Mouse (Mus musculus) gastrocnemius, adult 8-10 months (tissue): ENCODE measurements at regions not wholly inside any gene's neighbourhood (a gene's known extent, or its start where the extent isn't known, plus 50 kb on each side); places are given as distances from the start of the nearest gene placed in this dataset.

Experiments
- DNase-seq, 2 experiments: peaks; one replicate each; pipeline ENCODE4 v3.0.0; 2022; ENCODE audit warnings: low spot score in 2 of 2

DNA sequence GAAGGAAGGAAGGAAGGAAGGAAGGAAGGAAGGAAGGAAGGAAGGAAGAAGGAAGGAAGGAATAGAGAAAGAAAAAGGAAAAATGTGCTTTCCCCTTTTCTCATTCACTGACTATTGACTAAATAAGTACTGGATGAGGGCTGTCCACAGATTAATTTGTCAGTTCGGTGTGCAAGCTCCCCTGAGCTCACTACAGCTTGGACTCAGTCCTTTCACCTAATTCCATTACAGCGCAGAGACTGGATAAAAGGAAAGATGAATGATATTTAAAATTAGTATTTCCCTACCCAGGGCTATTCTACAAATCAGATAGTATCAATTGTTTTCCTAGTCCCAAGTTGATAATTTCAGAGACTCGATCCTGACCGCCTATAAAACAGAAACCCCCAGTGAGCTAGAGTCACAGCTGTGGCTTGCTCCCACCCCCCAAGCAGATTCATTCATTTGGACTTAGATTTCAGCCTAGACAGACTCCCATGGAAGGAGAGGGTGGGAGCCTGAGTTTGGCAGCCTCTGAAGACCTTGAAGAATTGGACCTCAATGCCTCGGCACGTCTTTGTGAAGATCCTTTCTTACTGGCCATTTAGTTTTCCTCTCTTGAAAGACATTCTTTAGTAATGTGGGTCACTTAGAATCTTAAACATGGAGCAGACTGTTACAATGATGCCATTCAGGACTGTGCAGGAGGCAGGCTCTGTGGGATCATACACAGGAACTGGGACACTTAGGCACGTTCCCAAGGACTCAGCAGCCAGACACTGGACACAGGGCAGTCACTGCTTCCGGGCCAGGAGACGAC lies 179.2 kb upstream of the Pabpc6 start:
- DNase-seq, result no peak

DNA sequence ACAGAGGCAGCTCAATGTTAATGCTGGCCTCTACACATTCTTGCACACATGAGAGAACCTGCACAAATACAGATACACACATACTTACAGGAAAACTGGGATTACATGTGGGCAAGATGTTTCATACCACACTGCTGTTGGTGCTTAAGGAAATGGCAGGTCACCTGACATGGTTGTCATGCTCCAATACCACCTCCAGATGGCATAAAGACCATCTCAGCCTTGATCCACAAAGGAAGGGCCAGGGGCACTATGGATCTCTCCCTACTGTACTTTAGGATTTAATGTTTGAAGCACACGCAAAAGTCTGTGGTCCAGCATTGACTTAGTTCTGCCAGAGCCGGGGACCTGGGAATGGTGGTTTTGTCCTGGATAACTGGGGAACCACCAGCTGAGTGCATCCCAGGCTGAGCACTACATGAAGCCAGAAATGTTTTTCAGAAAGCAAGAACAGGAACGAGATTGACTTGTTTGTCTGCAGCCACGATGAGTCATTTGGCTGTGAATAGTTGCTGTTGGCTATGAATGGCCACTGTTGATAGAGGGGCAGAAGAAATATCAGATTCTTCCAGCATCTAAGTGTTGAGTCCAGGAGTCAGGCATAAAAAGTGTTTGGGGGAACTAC lies 176.0 kb upstream of the Pabpc6 start:
- DNase-seq, result no peak

DNA sequence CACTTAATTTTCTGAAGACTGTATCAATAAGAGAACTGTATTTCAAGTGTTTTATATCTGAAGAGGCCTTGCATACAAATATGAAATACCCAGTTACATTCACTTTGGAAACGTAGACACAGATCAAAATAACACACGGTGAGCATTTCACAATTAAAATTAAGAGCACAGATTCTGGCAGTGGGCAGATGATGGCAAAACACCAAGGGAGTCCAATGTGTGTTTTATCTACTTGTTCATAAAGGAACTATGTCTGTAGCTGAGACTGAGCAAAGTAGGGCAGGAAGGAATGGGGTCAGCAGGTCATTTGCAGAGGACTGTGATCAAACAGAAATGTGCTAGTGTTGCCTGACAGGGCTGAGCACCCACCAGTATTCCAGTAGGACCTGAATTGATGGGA lies 171.6 kb upstream of the Pabpc6 start:
- DNase-seq, result no peak

DNA sequence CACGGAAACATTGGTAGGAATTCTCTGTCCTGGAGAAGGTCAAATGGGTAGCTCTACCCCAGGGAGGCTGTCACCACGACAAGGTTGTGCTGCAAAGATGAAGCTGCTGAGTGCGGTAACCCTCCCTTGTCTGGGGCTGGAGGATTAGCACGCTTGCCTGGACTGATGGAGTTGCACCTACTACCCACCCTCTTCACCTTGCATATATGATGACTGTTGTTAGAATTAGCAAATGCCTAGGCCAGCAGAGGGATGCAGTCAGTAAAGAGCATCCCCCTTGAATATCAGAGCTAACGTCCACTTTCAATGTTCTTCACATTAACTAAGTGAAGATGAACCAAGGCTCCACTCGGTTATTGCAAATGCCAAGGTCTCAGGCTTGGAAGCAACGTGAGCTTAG lies 169.7 kb upstream of the Pabpc6 start:
- DNase-seq, result no peak

DNA sequence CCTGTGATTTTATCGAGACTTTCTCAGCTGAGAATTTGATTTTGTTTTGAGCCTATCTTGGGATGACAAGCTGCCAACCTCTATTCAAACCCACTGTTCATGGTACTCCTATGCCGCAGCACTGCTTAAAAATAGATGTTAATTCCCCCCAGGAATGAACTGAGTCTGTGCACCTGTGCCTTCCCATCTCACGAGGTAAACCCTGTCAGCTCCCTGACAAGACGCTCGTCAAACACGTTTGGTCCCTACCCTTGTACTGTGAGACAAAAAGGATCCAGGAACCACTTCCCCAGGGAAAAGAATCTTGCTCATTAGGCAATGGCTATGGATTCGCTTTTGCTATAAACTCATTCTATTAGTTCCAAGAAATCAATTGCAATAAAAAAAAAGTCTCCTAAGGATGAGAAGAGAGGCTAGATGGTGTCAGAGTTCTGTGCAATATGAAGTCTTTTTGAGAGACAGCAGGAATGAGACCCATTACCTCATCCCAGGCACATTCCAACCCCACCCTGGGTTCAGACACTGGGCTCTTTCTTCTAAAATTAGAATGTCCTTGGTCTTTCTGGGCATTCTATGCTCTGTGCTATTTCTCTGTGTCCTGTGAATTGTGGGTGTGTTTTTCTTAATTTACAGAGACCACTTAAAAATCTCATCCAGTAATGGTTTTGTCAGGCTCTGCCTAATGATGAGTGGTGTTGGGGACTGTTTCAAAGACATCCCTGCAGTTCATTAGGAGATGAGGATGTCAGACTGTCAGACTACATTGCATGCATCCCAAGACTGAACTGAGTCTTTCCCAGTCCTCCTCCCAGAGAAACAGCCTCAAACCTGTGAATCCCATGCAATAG lies 167.7 kb upstream of the Pabpc6 start:
- no peak for DNase-seq

DNA sequence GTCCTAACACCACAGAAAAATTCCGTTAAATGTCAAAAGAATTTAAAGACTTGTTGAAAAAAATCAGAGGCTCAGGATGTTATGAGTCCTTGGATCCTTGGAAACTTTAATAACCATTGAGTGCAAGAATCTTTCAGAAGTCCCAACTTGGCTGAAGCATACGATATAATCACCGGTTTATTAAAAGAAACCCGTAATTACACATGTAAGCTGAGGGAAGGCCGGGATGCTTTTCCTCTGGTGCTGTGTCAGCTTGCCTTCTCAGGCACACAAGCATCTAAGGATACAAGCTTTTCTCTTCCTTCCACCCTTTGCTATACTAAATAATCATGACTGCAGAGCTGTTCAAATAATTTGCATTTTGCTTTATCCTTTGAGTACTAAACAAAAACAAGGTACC lies 160.4 kb upstream of the Pabpc6 start:
- DNase-seq, result no peak

DNA sequence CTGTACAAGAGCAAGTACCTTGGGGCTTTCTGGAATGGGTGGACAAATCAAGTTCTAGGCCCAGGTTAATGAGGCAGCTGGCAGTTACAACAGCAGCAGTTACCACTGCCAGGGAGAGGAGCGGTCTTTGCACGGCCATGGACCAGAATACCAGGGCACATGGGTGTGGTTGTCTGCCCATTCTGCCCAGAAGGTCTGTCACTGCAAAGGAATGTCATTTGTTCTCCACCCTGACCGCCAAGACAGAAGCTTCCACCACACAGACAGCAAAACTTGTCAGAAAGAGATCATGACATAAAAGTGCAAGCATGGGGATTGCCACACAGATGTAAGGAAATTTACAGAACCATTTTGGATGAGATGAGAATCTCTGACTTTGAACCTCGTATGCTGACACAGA lies 151.8 kb upstream of the Pabpc6 start:
- no peak for DNase-seq

DNA sequence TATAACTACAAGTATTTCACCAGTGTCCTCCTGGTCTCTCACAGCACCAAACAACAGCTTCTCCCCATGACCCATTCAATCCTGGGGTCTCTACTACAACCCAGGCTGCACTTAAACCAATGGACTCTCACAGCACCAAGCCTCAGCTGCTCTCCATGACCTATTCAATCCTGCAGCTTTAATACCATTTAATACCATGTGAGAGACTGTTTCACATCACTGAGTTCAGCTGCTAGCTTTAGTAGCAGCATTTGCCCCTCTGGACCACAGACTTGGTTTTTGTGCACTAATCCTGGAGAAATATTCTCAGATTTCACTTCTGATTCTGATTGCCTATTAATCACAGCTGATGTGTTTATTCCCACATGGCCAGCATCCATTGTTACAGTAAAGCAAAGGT lies 147.5 kb upstream of the Pabpc6 start:
- no peak for DNase-seq

DNA sequence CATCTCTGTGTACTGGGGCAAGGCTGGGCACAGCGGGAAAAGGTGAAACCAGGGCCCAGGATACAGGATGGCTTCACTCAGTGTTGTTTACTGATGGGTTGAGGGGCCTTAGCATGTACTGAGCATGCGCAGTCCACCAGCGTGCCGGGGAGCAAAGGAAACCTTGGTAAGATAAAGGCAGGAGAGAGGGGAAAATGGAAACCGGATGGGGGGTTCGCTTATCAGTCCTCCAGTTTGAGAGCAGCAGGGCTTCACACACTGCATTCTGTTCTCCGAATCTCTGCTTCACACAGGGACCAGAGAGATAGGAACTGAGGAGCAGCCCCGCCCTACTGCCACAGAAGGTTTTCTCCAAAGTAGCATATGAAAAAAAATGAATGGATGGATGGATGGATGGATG lies 127.6 kb upstream of the Pabpc6 start:
- no peak for DNase-seq

DNA sequence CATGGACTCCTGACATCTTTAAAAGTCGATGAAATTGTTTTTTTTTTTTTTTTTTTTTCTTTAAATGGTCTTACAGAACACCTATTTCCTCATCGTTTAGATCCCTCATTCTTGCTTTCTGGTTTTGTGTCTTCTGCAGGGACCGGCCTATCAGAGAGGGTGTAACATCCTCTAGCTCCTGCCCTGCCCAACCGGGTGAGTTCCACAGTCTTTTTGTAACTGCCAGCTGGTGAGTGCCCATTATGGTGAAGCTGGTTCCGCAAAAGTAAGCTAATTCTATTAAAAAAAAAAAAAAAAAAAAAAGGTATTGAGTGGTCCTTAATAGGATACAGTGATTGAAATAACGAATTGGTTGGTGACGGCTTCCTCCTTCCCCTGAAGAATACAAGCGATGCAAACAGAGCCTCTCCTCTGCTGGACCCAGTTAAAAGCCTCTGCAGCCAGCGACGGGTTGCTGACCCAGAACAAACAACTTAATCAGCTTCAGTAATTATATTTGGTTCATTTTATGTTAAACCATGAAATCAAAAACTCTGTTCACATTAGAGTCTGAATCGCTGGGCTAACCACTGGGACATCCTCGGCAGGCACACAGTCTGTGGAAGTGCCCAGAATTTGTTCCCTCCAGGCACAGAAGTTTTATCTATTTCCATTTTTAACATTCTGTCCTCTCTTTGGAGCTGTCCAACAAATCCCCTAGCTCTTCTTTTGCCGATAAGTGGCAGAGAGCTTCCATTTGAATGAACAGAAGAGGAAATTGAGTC lies 126.9 kb upstream of the Pabpc6 start:
- DNase-seq, result no peak

DNA sequence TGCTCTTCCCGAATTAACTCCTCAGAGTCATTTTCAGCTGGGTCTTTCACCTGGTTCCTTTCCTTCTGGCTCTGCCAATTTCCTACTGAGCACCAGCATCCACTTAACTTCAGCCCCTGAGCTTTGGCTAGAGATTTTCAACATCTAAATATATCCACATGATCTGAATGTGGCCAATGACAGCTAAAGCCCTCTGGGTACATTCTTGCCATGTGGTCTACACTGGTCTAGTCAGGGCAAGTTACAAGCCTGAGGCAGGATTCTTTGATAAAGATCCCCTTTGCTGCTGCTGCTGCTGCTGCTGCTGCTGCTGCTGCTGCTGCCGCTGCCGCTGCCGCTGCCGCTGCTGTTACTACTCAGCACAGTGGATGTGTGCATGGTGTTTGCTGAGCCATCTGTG lies 109.3 kb upstream of the Pabpc6 start:
- no peak for DNase-seq

DNA sequence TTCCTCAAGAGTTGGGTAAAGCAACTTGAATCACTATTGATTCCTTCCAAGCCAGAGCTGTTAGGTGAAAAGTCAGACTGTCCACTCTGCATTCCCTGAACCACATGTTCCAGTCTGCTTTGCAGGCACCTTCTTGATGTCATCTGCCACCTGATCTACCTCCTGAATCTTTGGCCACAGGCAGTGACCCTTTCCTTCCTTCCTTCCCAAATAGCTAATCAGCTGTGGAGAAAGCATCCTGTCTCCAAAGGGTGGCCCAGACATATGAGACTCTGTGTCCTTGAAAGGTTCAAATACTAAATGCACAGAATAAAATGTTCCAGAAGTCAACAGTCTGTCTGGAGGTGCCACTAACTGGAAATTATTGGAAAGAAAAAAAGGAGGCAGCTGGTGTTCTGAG lies 107.6 kb upstream of the Pabpc6 start:
- no peak for DNase-seq

DNA sequence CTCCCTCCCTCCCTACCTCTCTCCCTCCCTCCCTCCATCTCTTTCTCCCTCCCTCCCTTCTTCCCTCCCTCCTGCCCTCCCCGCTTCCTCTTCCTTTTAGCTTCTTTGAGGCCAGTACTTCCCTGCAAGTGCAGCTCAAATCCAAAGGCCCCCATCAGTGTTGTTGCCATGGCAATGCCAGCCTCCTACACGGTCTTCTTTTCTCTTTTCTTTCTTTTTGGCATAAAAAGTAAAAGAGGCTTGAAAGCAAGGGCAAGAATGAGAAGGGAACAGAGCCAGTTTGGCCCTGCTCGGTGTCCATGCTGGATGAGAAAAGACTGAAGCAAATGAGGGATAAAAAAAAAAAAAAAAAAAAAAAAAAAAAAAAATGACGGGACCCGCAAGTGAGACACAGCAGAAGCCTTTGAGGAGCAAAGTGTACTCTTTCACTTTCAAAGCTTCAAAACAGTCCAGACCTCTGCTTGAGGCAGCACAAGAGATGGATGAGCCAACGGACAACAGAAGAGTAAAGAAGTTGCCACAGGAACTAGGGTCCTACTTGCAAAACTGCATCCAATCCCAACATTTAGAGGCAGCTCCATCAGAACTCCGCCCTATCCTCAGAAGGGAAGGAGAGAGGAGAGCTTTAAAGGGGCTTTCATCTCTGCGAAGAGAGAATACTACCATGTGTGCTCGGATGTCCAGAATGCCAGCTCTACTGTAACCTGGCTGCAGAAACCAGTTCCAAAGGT lies 106.9 kb upstream of the Pabpc6 start:
- DNase-seq, result no peak

DNA sequence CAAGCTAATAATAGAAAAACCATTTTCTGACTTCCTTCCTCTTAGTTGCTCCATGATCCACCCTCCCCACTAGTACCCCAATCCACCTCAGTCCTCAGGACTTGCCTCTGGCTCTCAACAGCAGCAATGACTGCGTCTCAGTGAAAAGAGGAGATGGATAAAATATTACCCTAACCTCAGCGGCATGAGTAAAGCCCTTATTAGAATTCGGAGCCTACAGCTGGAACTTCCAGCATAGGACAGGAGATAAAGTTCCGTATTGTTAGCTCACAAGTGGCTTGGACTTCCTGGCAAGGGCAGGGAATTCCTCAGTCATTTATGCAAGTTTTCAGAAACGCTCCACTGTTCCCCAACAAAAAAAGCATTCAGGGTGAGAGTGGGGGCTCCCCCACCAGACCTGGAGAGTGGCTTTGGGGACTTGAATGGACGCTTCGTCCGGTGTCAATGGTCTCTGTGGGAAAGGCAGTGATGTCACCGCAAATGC lies 106.2 kb upstream of the Pabpc6 start:
- no peak for DNase-seq

DNA sequence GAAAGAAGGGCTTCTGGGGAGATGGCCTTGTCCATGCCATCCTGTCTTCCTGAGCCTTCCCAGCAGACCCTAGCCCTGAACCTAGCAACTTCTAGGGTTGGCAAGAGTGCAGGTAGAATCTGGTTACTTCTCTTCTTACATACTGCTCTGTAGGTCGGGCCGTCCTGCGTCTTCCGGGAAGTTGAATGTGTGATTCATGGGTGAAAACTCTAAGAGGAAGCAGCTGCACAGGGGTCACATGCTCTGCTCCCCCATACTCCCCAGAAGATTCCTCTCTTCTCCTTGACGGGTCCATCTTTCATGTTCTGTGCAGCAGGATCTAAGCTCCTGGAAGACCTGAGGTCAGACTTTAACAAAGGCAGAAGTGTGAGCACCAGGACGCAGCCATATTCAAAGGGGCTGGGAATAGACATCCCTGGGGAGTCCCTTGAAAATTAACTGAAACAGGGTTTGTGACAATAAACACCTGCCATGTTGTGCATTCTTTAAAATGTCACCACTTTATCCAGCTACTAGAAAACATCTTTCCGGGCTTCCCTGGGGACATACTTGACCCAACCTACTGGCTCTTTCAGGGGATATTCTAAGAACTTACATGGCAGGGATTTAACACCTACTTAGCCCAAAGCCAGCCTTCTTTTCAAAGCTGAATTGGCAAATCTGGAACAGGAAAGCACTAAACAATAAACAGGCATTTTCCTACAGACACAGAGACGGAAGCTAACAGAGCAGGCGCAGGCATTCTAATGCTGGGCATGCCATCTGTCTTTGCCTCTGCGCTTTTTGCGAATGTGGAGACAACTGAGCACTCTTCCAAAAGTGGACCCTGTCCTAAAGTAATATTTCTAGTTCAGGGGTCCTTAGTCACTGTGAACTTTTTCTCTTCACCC lies 105.5 kb upstream of the Pabpc6 start:
- no peak for DNase-seq

DNA sequence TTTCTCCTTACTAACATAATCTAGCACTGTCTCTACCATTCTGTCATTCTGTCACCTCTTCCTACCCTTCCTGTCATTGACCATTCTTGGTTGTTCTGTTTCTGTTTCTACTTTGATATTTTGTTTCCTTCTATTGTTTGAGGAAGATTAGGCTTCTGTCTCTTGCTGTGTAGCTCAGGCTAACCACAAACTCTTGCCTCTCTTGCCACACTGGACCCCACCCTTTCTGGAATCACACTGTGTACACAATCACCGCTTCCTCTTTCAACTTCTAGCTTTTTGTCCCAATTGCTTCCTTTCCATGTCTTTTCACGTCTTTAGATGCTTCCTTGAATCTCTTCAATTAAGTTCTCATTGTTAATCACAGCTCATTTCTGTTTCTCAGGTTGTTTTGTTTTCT lies 104.2 kb upstream of the Pabpc6 start:
- no peak for DNase-seq

DNA sequence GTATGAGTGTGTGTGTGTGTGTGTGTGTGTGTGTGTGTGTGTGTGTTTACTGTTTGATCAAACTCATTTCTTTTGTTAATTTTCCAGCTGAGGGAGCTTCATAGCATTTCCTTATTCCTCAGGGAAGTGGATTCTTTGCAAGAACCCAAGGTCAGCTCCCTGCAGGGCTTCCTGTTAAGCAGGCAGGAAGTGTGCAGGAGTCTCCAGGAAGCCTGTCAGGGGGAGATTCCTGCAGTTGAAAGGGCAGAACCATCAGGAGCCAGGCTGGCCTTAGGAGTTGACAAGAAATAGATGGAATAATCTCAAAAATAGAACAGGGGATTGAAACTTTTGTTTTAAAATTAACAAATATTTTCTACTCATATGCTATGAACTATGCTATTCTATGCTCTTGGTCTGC lies 98.8 kb upstream of the Pabpc6 start:
- DNase-seq, result no peak

DNA sequence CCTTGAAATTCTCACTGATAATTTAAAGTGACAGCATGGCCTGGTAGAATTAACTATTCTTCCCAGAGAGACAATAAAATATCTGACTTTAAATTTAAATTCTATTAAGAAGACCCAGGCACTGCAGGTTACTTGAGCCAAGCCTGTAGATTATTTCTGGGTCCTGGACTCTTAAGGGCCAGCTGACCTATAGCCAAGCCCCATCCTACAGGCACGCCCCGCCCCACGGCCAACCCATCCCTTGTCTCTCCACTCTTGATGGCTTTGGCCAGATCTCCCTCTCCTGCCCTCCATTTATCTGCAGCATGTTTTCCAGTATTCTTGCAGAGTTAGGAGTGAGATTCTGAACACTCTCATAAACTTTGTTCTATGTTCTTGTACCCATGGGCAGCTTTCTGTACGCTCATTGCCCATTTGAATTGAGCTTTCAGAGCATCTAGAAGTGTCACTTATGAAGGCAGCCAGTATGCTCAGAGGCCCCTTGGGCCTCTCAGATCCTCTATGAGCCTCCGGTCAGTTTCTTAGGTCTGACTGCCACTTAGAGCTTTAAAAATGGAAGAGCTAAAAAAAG lies 96.2 kb upstream of the Pabpc6 start:
- no peak for DNase-seq

DNA sequence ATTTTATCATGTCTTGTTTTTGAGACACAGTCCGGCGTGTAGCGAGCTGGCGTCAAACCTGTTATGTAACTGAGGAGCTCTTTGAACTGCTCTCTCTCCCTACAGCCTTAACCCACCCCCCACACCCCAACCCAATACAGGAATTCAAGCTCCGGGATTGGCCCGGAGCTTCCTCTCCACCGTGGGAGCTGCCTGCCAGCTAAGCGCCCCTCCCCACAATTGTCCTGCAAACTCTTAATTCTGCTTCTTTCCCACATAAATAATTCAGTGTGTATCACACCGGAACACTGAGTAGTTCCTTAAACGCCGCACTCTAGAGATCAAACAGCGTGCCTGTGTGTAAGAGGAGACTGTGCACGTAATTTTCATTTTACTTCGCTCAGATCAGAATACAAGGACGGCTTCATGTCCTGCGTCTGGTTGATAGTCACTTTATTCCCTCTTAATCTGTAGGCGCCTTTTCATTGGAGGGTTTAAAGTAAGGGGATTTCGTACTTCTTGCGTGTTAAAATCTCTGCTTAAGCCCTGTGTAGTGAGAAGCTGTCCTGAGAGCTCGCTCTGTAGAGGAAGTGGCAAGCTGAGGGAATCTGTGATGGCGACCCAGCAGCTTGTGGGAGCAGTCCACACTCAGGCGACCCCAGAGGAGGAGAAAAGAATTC lies 95.3 kb upstream of the Pabpc6 start:
- DNase-seq, result no peak
